Mouse (Mus musculus) forebrain, embryonic 16.5 days (tissue): Measurements from ENCODE around the gene Fanca. TPM values are rescaled to one million over a fixed set of nuclear protein-coding genes. Genes with fewer than 3 reads are reported as not detected.
"Not testable (repeated sequence)": the region's sequence is repeated elsewhere in the genome, so short reads cannot be mapped to it uniquely, and the experiment has no call there.

Experiments used
- ATAC-seq: fragments of 200-750 bp; cut with Nextera tagmentation; 2 replicates; pipeline ENCODE4 v1.8.0; 2017; ENCODE audit warnings: mild to moderate bottlenecking, moderate library complexity
- H3K27ac ChIP-seq: fragments of 300-500 bp; sonication (generic); 2 replicates; pipeline ENCODE4 v1.5.1; 2014; ENCODE audit warnings: low read length, control low read depth
- H3K27me3 ChIP-seq: fragments of 300-500 bp; sonication (generic); replicated peaks from 2 replicates; pipeline ENCODE4 v1.6.1; 2014; ENCODE audit warnings: low read length; ENCODE audit not compliant: control insufficient read depth, insufficient read depth
- H3K36me3 ChIP-seq: fragments of 300-500 bp; sonication (generic); 2 replicates; pipeline ENCODE4 v1.6.1; 2014; ENCODE audit not compliant: control insufficient read depth, insufficient read depth
- H3K4me1 ChIP-seq: fragments of 300-500 bp; sonication (generic); replicated peaks from 2 replicates; pipeline ENCODE4 v1.6.1; 2014; ENCODE audit warnings: low read length; ENCODE audit not compliant: control insufficient read depth, insufficient read depth
- H3K4me2 ChIP-seq: fragments of 300-500 bp; sonication (generic); 2 replicates; pipeline ENCODE4 v1.6.1; 2014; ENCODE audit warnings: mild to moderate bottlenecking, low read length, control low read depth
- H3K4me3 ChIP-seq: fragments of 300-500 bp; sonication (generic); replicated peaks from 2 replicates; pipeline ENCODE4 v1.5.1; 2014; ENCODE audit warnings: mild to moderate bottlenecking, low read length, control low read depth
- H3K9ac ChIP-seq: fragments of 300-500 bp; sonication (generic); replicated peaks from 2 replicates; pipeline ENCODE4 v1.6.1; 2014; ENCODE audit warnings: low read depth, low read length, control low read depth
- H3K9me3 ChIP-seq: fragments of 300-500 bp; sonication (generic); 2 replicates; pipeline ENCODE4 v1.6.1; 2016; ENCODE audit warnings: low read length; ENCODE audit not compliant: control insufficient read depth
- WGBS: fragments of 180-500 bp; shearing (Covaris S2); extraction: QIAGEN DNeasy Blood & Tissue Kit; methylation state at CpG from one replicate; pipeline ENCODE4 v1.1.7; 2014; 5-methylcytosine and 5-hydroxymethylcytosine counted together
- polyA plus RNA-seq: library from polyadenylated mRNA; unstranded; fragments of >200 nt; fragmentation: Nextera tagmentation; extraction: Ambion mirVana; gene quantifications from 2 replicates; pipeline ENCODE4 v1.2.1, GENCODE M21; 2015

The Fanca gene
- polyA plus RNA-seq, 1 experiment from 2014 or later, result 14.8 TPM

DNA sequence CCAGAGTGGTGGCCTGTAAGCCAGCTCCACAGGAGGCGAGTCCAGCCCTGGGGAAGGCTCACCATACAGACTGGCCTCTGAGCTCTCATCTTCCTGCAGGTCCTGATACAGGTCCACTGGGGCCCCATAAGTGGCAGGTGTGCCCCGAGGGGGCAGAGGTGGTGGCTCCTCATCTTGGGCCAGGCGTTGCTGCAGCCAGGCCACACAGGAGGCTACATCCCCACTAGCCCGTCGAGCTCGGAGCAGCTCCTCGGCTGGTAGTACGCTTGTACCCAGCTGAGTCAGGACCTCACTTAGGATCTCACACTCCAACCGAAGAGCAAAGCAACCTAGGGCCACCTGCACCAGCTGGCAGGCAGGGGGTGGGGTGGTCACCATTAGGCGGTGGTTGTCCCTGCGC is 84.6 kb downstream of the Fanca start:
- no peak overlapping the region for H3K9ac ChIP-seq
- no peak overlapping the region for H3K27ac ChIP-seq
- H3K4me2 ChIP-seq, result no peak overlapping the region
- H3K36me3 ChIP-seq, result peaks cover 4% of the 10 kb centered on the region
- peaks cover 20% of the 10 kb centered on the region; the same call in 1 of the 2 replicates for H3K27me3 ChIP-seq
- H3K4me1 ChIP-seq, result peaks cover 17% of the 10 kb centered on the region
- ATAC-seq, result no peak
- H3K4me3 ChIP-seq, result no peak overlapping the region
- WGBS, result 78% methylated on average over 11 of the region's 11 CpGs
- no peaks in the 10 kb centered on the region for H3K9me3 ChIP-seq

DNA sequence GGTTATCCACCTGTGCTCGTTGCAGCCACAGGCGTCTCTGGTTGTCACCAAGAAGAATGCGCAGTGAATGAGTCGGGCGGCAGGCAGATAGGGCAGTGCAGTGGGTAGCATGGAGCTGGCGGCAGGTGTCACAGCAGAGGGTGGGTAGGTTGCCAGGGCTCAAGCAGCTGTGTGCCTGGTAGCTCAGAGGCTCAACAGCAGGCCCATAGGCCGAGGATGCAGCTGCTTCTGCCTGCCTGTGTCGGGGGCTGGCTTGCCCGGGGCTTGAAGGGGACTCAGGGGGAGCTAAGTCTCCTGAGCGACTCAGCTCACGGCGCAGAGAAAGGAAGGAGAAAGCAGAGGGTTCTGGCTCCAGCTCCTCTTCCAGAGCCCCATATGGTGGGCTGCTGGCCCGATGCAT is 85.1 kb downstream of the Fanca start:
- Histone ChIP-seq H3K9ac (no peak overlapping the region), H3K27me3 (peaks cover 20% of the 10 kb centered on the region; the same call in 1 of the 2 replicates), H3K9me3 (no peaks in the 10 kb centered on the region), H3K36me3 (peaks cover 4% of the 10 kb centered on the region), H3K4me2 (no peak overlapping the region), H3K27ac (no peak overlapping the region), H3K4me1 (peaks cover 17% of the 10 kb centered on the region), H3K4me3 (no peak overlapping the region)
- no peak for ATAC-seq
- 61% methylated on average over 13 of the region's 13 CpGs for WGBS

DNA sequence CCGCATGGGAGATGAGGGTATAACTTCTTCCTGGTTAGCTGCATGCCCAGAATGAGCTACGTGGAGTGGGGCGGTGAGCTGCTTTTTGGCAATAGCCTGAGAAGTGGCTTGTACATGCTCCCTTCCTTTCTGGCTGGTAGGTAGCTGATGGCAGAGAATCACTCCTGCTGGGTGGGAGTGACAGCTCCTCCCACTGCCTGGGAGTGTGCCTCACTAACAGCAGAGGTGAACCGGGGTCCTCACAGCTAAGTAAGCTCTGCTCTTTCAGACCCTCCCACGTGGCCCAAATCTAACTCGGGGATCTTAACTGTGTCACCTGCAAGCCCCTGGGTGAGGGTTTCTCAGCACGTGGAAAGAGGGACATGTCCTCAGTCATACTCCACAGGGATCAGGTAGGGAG is 85.8 kb downstream of the Fanca start:
- no peak for ATAC-seq
- Histone ChIP-seq H3K27ac (no peak overlapping the region), H3K9me3 (no peaks in the 10 kb centered on the region), H3K4me2 (no peak overlapping the region), H3K36me3 (peaks cover 4% of the 10 kb centered on the region), H3K4me3 (no peak overlapping the region), H3K4me1 (peaks cover 17% of the 10 kb centered on the region), H3K27me3 (peaks cover 20% of the 10 kb centered on the region; the same call in 1 of the 2 replicates), H3K9ac (no peak overlapping the region)
- 47% methylated on average over 7 of the region's 7 CpGs for WGBS

DNA sequence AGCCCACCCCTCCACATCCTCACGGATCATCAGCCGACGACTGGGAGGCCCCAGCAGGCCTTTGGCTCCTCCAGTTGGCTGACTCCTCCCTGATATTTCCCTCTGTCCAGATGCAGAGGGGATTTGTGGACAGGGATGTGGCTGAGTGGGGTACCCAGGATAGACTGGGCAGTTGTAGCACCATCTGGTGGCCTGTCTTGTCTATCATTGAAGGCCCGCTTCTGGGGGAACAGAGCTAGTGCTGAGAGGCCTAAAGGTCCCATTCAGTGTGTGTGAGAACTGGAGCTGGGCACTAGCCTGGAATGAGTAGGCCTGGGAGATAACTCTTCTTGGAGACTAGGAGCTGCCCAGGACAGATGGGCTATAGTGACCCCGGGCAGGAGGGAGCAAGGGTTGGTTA is 86.6 kb downstream of the Fanca start:
- no peak overlapping the region for H3K9ac ChIP-seq
- H3K36me3 ChIP-seq, result peaks cover 6% of the 10 kb centered on the region
- ATAC-seq, result no peak
- no peak overlapping the region for H3K27ac ChIP-seq
- no peak overlapping the region for H3K4me3 ChIP-seq
- WGBS, result 60% methylated on average over 5 of the region's 5 CpGs
- H3K4me2 ChIP-seq, result no peak overlapping the region
- H3K27me3 ChIP-seq, result peaks cover 16% of the 10 kb centered on the region; the same call in 1 of the 2 replicates
- H3K4me1 ChIP-seq, result peaks cover 17% of the 10 kb centered on the region
- H3K9me3 ChIP-seq, result no peaks in the 10 kb centered on the region

DNA sequence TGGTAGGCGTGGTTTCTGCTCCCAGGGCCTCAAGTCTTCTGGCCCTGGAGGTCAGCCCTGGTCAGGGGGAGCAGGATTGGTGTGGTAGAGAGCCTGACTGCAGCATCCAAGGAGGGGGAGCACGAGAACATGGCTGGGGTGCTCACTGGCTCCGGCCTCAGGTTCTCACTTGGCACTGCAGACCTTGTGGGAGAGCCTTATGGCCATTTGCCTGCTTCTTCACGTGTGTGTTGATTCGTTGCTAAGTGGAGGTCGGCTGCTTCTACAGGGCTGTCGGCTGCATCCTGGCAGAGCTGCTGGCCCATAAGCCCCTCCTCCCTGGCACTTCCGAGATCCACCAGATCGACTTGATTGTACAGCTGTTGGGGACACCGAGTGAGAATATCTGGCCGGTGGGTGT is 88.0 kb downstream of the Fanca start:
- not testable (repeated sequence) for H3K36me3 ChIP-seq, H3K9me3 ChIP-seq, H3K4me2 ChIP-seq, H3K4me3 ChIP-seq, H3K9ac ChIP-seq, ATAC-seq, H3K27ac ChIP-seq
- Histone ChIP-seq H3K27me3 (peaks cover 10% of the 10 kb centered on the region; the same call in 1 of the 2 replicates), H3K4me1 (peaks cover 12% of the 10 kb centered on the region)
- WGBS, result 85% methylated on average over 9 of the region's 11 CpGs

DNA sequence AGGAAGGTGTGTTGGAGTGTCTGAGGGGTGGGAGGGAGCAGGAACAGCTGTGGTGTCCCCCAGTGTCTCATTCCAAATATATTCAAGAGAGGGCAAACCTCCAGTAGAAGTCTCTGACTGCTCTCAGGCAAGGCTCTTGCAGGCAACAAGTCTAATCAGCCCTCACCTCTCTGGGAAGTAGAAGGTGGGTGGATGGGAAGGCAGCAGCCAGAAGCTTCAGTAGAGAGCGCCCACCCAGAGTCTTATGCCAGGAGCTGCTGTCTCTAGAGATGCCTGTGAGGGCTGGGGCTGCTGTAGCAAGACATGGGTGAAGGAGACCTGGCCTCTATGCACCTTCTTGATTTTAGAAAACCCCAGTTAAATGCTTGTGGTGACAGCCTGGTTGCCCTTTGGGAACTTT is 90.0 kb downstream of the Fanca start:
- WGBS, result 100% methylated on average over 1 of the region's 1 CpGs

DNA sequence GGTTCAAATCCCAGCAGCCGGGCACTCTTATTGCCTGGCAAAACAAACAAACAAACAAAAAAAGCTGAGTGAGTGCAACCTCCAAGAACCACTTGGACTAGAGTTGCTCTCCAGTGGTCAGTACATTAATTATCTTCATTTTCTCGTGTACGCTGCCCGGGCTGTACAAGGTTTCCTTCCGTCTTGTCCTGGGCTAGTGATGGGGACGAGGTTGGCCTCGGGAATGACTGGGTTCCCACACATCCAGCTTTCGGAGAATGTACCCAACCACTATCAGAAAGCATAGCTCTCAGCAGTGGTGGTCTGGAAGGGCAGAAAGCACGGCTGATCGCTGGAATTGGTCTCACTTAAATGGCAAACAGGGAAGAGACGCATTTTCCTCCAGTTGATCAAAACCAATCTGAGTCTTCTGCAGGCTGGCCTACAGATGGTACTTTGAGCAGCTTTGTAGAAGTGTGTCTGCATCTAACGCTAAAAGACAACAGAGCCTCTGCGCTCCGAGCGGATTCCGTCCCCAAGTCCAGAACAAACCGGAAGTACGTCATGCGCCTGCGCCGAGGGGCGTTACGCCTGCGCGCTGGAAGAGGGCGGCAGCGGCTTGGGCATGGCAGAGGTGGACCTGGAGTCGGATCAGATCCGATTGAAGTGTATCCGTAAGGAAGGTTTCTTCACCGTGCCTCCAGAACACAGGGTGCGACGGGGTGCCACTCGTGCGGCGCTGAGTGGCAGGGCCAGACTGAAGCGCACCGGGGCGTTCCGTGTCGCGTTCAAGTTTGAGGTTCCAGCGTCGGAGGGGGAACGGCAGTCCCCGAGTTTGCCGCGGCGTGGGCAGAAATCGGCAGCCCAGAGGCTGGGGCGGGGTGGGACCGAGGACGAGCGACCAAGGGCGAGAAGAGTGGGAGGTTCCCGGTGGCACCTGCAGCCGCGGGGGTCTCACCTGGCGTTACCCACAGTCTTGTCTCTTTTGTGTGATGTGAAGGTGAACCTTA is 93.8 kb downstream of the Fanca start, which contains the start of gene Cdk10:
Gene Cdk10, plus strand, starts transcription at position 565 of the 989 bp plus-strand sequence.
- WGBS, result 3% methylated on average over 59 of the region's 59 CpGs
- H3K4me2 ChIP-seq, result peak within 1 kb of the TSS; percentile 85
- peak; percentile 94 for ATAC-seq
- peaks cover 13% of the 10 kb centered on the region for H3K4me1 ChIP-seq
- peak within 1 kb of the TSS; percentile 88 for H3K9ac ChIP-seq
- peak within 1 kb of the TSS; percentile 82 for H3K27ac ChIP-seq
- H3K27me3 ChIP-seq, result peaks cover 2% of the 10 kb centered on the region; the same call in 1 of the 2 replicates
- H3K9me3 ChIP-seq, result no peaks in the 10 kb centered on the region
- H3K4me3 ChIP-seq, result peak within 1 kb of the TSS; percentile 79
- peaks cover 6% of the 10 kb centered on the region for H3K36me3 ChIP-seq

More for the DNA sequence above, 90.0 kb downstream of the Fanca start:
- H3K27me3 ChIP-seq, result no peaks in the 10 kb centered on the region
- peaks cover 6% of the 10 kb centered on the region for H3K36me3 ChIP-seq
- no peak for ATAC-seq
- no peak overlapping the region for H3K9ac ChIP-seq
- H3K9me3 ChIP-seq, result no peaks in the 10 kb centered on the region
- no peak overlapping the region for H3K27ac ChIP-seq
- no peak overlapping the region for H3K4me2 ChIP-seq
- H3K4me1 ChIP-seq, result peaks cover 13% of the 10 kb centered on the region
- H3K4me3 ChIP-seq, result no peak overlapping the region

DNA sequence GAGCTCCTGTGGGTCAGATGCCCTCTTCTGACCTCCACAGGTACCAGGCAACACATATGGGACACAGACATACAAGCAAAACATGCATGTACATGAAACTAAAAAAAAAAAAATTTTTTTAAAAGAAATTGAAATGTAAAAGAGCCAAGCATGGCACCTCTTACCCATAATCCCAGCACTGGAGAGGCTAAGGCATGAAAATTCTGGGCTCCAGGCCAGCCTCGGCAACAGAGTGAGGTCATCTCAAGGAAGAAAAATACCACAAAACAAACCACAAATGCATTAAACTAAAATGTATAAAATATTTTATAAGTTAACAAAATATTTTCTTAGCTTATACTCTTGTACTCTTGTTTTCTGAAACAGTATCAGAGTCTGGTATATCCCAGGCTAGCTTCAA is 97.5 kb downstream of the Fanca start:
- Histone ChIP-seq H3K9me3 (no peaks in the 10 kb centered on the region), H3K4me1 (peaks cover 13% of the 10 kb centered on the region), H3K4me3 (no peak overlapping the region), H3K36me3 (no peaks in the 10 kb centered on the region), H3K9ac (no peak overlapping the region), H3K27me3 (peaks cover 2% of the 10 kb centered on the region; the same call in 1 of the 2 replicates), H3K4me2 (no peak overlapping the region), H3K27ac (no peak overlapping the region)
- no peak for ATAC-seq
- 65% methylated on average over 1 of the region's 1 CpGs for WGBS
